Mouse (Mus musculus) cerebellum, adult 2 months (tissue): ENCODE measurements around the gene Gpc4. TPM values are rescaled to one million over a fixed set of nuclear protein-coding genes. Genes with fewer than 3 reads are reported as not detected.

Experiments used
- DNase-seq, 2 experiments: peaks; one replicate each; pipeline ENCODE4 v3.0.0; 2021
- H3K27ac ChIP-seq: fragments of 200-500 bp; 2 replicates; pipeline ENCODE4 v1.5.1; 2012; ENCODE audit warnings: low read length, control low read depth, inconsistent platforms; ENCODE audit not compliant: insufficient read depth
- H3K27me3 ChIP-seq: fragments of 200-500 bp; 2 replicates; pipeline ENCODE4 v1.6.1; 2012; ENCODE audit warnings: inconsistent platforms, mild to moderate bottlenecking, low read length, moderate library complexity; ENCODE audit not compliant: control insufficient read depth, insufficient read depth
- H3K4me1 ChIP-seq: fragments of 200-500 bp; 2 replicates; pipeline ENCODE4 v1.6.1; 2011; ENCODE audit warnings: low read length; ENCODE audit not compliant: control insufficient read depth, insufficient read depth
- H3K4me3 ChIP-seq: fragments of 200-500 bp; replicated peaks from 2 replicates; pipeline ENCODE3; 2011; ENCODE audit warnings: mild to moderate bottlenecking, low read depth, low read length, control low read depth; ENCODE audit not compliant: insufficient read depth
- CTCF ChIP-seq: fragments of 200-500 bp; IDR thresholded peaks from 2 replicates; pipeline ENCODE4 v1.5.1; 2011; ENCODE audit warnings: low read depth, mild to moderate bottlenecking, control low read depth, low read length, moderate library complexity, borderline replicate concordance; ENCODE audit not compliant: insufficient read depth
- POLR2A ChIP-seq: fragments of 200-500 bp; IDR thresholded peaks from 2 replicates; pipeline ENCODE4 v1.6.1; 2011; ENCODE audit warnings: low read length, control low read depth, borderline replicate concordance; ENCODE audit not compliant: insufficient read depth
- WGBS: fragments of 180-500 bp; shearing (Covaris S2); methylation state at CpG from one replicate; pipeline ENCODE4 v1.1.7; 2018; 5-methylcytosine and 5-hydroxymethylcytosine counted together
- polyA plus RNA-seq: library from polyadenylated mRNA; depleted of rRNA; stranded (reverse); fragments of >200 nt; gene quantifications from 2 replicates; pipeline ENCODE4 v1.2.3, GENCODE M21; 2012

Gene Gpc4
- polyA plus RNA-seq, 1 experiment, result 3.9 TPM

DNA sequence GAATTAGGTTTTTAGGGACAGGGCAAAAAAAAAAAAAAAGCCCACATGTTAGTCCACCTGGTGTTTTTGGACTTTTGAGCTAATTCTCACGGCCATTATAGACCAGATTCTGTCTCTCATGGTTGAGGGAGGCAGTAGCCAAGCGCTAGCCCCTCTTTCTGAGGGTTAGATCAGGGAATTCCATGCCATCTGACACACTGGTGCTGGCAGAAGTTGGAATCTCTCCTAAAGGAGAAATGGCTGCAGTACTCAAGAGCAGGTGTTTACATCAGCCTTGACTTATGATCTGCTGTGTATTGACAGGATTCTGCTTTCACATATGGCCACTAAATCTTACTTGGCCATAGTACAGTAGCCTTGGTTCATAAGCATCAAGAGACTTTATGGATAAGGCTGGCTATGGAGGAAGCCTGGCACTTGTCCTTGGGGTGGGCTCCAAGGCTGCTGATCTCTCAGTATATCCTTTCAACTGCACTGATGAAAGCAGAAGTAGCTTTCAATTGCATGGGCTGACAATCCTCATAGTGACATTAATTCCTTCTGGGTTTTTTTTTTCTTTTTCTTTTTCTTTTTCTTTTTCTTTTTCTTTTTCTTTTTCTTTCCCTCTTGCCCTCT is 26.5 kb downstream of the Gpc4 start:
- WGBS, result 39% methylated on average over 2 of the region's 2 CpGs
- H3K27me3 ChIP-seq, result no peaks in the 10 kb centered on the region
- no peak overlapping the region for H3K27ac ChIP-seq
- TF ChIP-seq POLR2A (no peak), CTCF (no peak)
- no peak overlapping the region for H3K4me3 ChIP-seq
- no peaks in the 10 kb centered on the region for H3K4me1 ChIP-seq
- no peak for DNase-seq

DNA sequence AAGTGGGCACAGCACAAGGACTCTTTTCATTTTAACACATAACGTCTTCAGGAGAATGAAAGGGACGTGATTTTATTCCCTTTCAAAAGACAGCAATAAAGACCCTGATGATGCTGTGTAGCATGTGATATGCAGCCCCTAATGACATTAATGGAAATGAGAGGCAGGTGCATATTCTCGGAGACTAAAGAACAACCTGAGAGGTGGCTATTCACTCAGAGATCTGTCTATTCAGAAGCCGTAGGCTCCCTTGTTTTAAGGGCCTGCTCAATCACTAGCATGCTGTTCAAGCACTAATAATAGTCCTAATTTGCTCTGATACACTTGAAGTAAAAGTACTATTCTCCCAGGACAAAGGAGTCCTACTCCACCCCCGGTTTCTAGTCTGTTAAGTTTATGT is 27.0 kb downstream of the Gpc4 start:
- H3K27me3 ChIP-seq, result no peaks in the 10 kb centered on the region
- no peak for TF ChIP-seq CTCF
- TF ChIP-seq POLR2A, result no peak
- H3K4me1 ChIP-seq, result no peaks in the 10 kb centered on the region
- DNase-seq, result no peak
- no peak overlapping the region for H3K27ac ChIP-seq
- H3K4me3 ChIP-seq, result no peak overlapping the region
- WGBS, result 54% methylated on average over 5 of the region's 5 CpGs

DNA sequence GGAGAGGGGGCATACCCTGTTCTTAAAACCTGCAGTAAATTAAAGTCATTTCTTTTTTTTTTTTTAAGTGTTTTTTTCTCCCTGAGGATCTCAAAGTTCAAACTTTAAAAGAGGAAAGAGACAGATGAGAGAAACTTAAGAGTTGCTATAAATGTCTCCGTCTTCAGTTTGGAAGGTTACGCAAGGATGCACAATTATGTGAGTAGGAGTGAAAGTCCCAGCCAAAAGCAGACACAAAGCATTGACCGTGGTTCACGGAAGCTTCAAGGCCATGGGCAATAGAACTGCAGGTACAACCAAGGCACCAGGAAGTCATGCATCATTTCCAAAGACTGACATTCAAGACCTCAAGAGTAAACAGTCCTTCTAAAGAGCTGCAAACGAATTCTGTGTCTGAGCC is 28.5 kb downstream of the Gpc4 start:
- Histone ChIP-seq H3K4me1 (no peaks in the 10 kb centered on the region), H3K4me3 (no peak overlapping the region), H3K27ac (no peak overlapping the region), H3K27me3 (no peaks in the 10 kb centered on the region)
- WGBS, result 60% methylated on average over 5 of the region's 5 CpGs
- no peak for DNase-seq
- TF ChIP-seq POLR2A (no peak), CTCF (no peak)

- Histone ChIP-seq H3K4me3 (no peak overlapping the region), H3K4me1 (no peaks in the 10 kb centered on the region), H3K27ac (no peak overlapping the region), H3K27me3 (no peaks in the 10 kb centered on the region)
- no peak for DNase-seq
- TF ChIP-seq CTCF (no peak), POLR2A (no peak)
- WGBS, result 95% methylated on average over 1 of the region's 1 CpGs
These were observed 35.4 kb downstream of the Gpc4 start for GRCm38 (mm10) chrX:52129604-52130003.

DNA sequence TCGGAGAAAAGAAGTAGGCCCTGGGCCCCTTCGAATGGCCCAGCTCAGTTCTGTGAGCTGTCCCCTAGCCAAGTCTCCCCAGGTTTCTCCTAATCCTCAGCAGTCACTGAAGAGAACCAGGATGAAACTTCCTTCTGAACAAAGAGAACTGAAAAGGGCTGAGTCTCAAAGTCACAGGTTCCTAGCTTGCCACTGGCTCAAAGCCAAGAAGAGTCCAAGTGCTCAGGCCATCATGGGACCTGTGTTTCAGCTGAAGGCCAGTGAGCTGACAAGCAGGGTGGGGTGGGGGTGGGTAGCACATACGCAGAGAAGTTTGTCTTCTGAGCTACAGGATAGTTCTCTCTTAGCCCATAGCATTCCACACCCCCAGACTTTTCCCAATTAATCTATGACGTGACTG is 36.3 kb downstream of the Gpc4 start:
- TF ChIP-seq POLR2A, result no peak
- TF ChIP-seq CTCF, result no peak
- Histone ChIP-seq H3K4me1 (no peaks in the 10 kb centered on the region), H3K4me3 (no peak overlapping the region), H3K27ac (no peak overlapping the region), H3K27me3 (no peaks in the 10 kb centered on the region)
- 47% methylated on average over 4 of the region's 4 CpGs for WGBS
- DNase-seq, result no peak

- TF ChIP-seq CTCF (no peak), POLR2A (no peak)
- H3K27me3 ChIP-seq, result no peaks in the 10 kb centered on the region
- H3K4me3 ChIP-seq, result no peak overlapping the region
- H3K4me1 ChIP-seq, result no peaks in the 10 kb centered on the region
- WGBS, result 95% methylated on average over 5 of the region's 5 CpGs
- DNase-seq, result no peak
- H3K27ac ChIP-seq, result no peak overlapping the region
These were observed 51.4 kb downstream of the Gpc4 start for GRCm38 (mm10) chrX:52113651-52114050.

DNA sequence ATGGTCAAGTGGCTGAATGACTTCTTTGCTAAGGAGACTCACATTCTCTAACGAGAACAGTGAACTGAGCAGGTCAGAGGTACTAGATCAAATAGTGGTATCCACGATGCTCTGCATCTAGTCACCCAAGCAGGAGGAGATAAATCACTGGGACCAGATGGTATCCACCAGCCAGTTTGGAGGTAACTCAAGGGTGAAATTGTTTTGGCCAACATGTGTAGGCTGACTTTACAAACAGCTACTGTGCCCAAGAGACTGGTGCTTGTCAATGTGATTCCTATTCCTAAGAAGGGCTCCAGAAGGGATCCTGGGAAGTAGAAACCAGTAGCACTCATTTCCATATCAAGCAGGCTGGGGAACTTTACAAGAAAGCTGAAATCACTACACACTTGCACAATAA is 55.4 kb downstream of the Gpc4 start:
- H3K4me3 ChIP-seq, result no peak overlapping the region
- no peaks in the 10 kb centered on the region for H3K27me3 ChIP-seq
- H3K27ac ChIP-seq, result no peak overlapping the region
- no peaks in the 10 kb centered on the region for H3K4me1 ChIP-seq
- TF ChIP-seq POLR2A (no peak), CTCF (no peak)
- DNase-seq, result peak in 1 of 2 experiments; percentile 0
- 10% methylated on average over 2 of the region's 2 CpGs for WGBS

DNA sequence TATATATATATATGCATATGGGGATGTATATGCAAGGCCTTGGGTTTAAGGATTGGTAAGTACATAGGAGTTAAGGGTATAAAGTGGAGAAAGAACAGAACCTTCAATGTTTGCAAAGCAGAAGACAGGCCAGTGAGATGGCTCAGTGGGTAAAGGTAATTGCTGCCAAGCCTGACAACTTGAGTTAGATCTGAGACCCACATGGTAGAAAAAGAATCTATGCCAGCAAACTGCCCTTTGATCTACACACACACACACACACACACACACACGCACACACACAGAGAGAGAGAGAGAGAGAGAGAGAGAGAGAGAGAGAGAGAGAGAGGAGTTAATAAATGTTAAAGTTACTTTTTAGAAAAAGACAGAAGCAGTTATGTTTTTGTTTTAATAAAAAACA is 56.1 kb downstream of the Gpc4 start:
- H3K4me3 ChIP-seq, result no peak overlapping the region
- H3K27me3 ChIP-seq, result no peaks in the 10 kb centered on the region
- 100% methylated on average over 1 of the region's 1 CpGs for WGBS
- no peaks in the 10 kb centered on the region for H3K4me1 ChIP-seq
- DNase-seq, result no peak
- TF ChIP-seq CTCF (no peak), POLR2A (no peak)
- H3K27ac ChIP-seq, result no peak overlapping the region
